Mouse (Mus musculus): ENCODE measurements around the gene Gm17334.

Gm17334 gene

GRCm38 (mm10) chr11:53737573-53737946 is 35.4 kb downstream of the Gm17334 start:
- DNase-seq, result peak; percentile 44

- DNase-seq, result peak; percentile 82
These were observed 36.0 kb downstream of the Gm17334 start for GRCm38 (mm10) chr11:53736771-53737572.

- peak; percentile 86 for DNase-seq
These were observed 37.2 kb downstream of the Gm17334 start for GRCm38 (mm10) chr11:53735682-53736245.

GRCm38 (mm10) chr11:53734970-53735681 is 37.9 kb downstream of the Gm17334 start:
- no peak for DNase-seq

GRCm38 (mm10) chr11:53734431-53734830 is 38.6 kb downstream of the Gm17334 start:
- no peak for DNase-seq

- DNase-seq, result no peak
These were observed 39.2 kb downstream of the Gm17334 start for GRCm38 (mm10) chr11:53733824-53734223.

- no peak for DNase-seq
These were observed 40.7 kb downstream of the Gm17334 start for GRCm38 (mm10) chr11:53732244-53732643.

- DNase-seq, result no peak
These were observed 41.5 kb downstream of the Gm17334 start for GRCm38 (mm10) chr11:53731457-53731856.

All from embryo, embryonic 11 days (tissue).